Mouse (Mus musculus) neural tube, embryonic 15.5 days (tissue): ENCODE data around the gene Tpmt. TPM values are rescaled to one million over a fixed set of nuclear protein-coding genes. Genes with fewer than 3 reads are reported as not detected.

Experiments used
- ATAC-seq: fragments of 200-750 bp; cut with Nextera tagmentation; 2 replicates; pipeline ENCODE4 v1.8.0; 2017; ENCODE audit warnings: mild to moderate bottlenecking, moderate TSS enrichment, moderate library complexity; ENCODE audit not compliant: low FRiP score
- H3K27ac ChIP-seq: fragments of 300-500 bp; sonication (generic); replicated peaks from 2 replicates; pipeline ENCODE4 v1.5.1; 2015; ENCODE audit warnings: mild to moderate bottlenecking, inconsistent platforms
- H3K27me3 ChIP-seq: fragments of 300-500 bp; sonication (generic); replicated peaks from 2 replicates; pipeline ENCODE4 v1.6.1; 2015; ENCODE audit warnings: inconsistent platforms
- H3K36me3 ChIP-seq: fragments of 300-500 bp; sonication (generic); 2 replicates; pipeline ENCODE4 v1.6.1; 2015; ENCODE audit warnings: inconsistent platforms
- H3K4me1 ChIP-seq: fragments of 300-500 bp; sonication (generic); 2 replicates; pipeline ENCODE4 v1.6.1; 2015; ENCODE audit warnings: inconsistent platforms
- H3K4me2 ChIP-seq: fragments of 300-500 bp; sonication (generic); 2 replicates; pipeline ENCODE4 v1.6.1; 2015; ENCODE audit warnings: inconsistent platforms, mild to moderate bottlenecking, moderate library complexity
- H3K4me3 ChIP-seq: fragments of 300-500 bp; sonication (generic); replicated peaks from 2 replicates; pipeline ENCODE4 v1.5.1; 2015; ENCODE audit warnings: mild to moderate bottlenecking, inconsistent platforms
- H3K9ac ChIP-seq: fragments of 300-500 bp; sonication (generic); replicated peaks from 2 replicates; pipeline ENCODE4 v1.6.1; 2015; ENCODE audit warnings: mild to moderate bottlenecking, inconsistent platforms
- H3K9me3 ChIP-seq: fragments of 300-500 bp; sonication (generic); replicated peaks from 2 replicates; pipeline ENCODE4 v1.6.1; 2016; ENCODE audit warnings: inconsistent platforms
- WGBS: fragments of 180-500 bp; shearing (Covaris S2); methylation state at CpG from one replicate; pipeline ENCODE4 v1.1.7; 2015; ENCODE audit warnings: mixed read lengths; 5-methylcytosine and 5-hydroxymethylcytosine counted together
- polyA plus RNA-seq: library from polyadenylated mRNA; unstranded; fragments of >200 nt; fragmentation: Nextera tagmentation; extraction: Ambion mirVana; gene quantifications from 2 replicates; pipeline ENCODE4 v1.2.1, GENCODE M21; 2015

Gene Tpmt
- polyA plus RNA-seq, 1 experiment from 2014 or later: 17.8 TPM

GRCm38 (mm10) chr13:47040061-47040460, 4.5 kb downstream of the Tpmt start:
- H3K9me3 ChIP-seq: no peaks in the 10 kb centered on the region
- ATAC-seq: no peak

GRCm38 (mm10) chr13:47037946-47038345, 6.6 kb downstream of the Tpmt start:
- Histone ChIP-seq H3K4me2 (no peak overlapping the region), H3K36me3 (0 out of 2 replicates have a peak, but pooled peaks cover 3% of the 10 kb centered on the region), H3K4me3 (no peak overlapping the region), H3K9me3 (no peaks in the 10 kb centered on the region), H3K4me1 (peaks cover 10% of the 10 kb centered on the region; the same call in 1 of the 2 replicates), H3K27ac (no peak overlapping the region), H3K9ac (no peak overlapping the region), H3K27me3 (no peaks in the 10 kb centered on the region)
- no peak for ATAC-seq
- 78% methylated on average over 6 of the region's 6 CpGs for WGBS

More at GRCm38 (mm10) chr13:47040061-47040460, 4.5 kb downstream of the Tpmt start:
- Histone ChIP-seq H3K36me3 (no peaks in the 10 kb centered on the region), H3K4me1 (peaks cover 21% of the 10 kb centered on the region), H3K27me3 (no peaks in the 10 kb centered on the region), H3K27ac (no peak overlapping the region), H3K4me3 (no peak overlapping the region), H3K4me2 (no peak overlapping the region), H3K9ac (no peak overlapping the region)
- WGBS: 88% methylated on average over 5 of the region's 5 CpGs

GRCm38 (mm10) chr13:47033602-47034001, 10.9 kb downstream of the Tpmt start:
- H3K36me3 ChIP-seq: peaks cover 6% of the 10 kb centered on the region; the same call in 1 of the 2 replicates
- H3K9ac ChIP-seq: no peak overlapping the region
- H3K4me2 ChIP-seq: no peak overlapping the region
- no peak overlapping the region for H3K4me3 ChIP-seq
- no peaks in the 10 kb centered on the region for H3K9me3 ChIP-seq
- no peak overlapping the region for H3K27ac ChIP-seq
- WGBS: 95% methylated on average over 4 of the region's 4 CpGs
- no peaks in the 10 kb centered on the region for H3K4me1 ChIP-seq
- H3K27me3 ChIP-seq: no peaks in the 10 kb centered on the region
- no peak for ATAC-seq

- H3K9ac ChIP-seq: no peak overlapping the region
- no peaks in the 10 kb centered on the region for H3K9me3 ChIP-seq
- H3K27me3 ChIP-seq: no peaks in the 10 kb centered on the region
- no peak overlapping the region for H3K4me3 ChIP-seq
- peaks cover 6% of the 10 kb centered on the region; the same call in 1 of the 2 replicates for H3K36me3 ChIP-seq
- H3K27ac ChIP-seq: no peak overlapping the region
- ATAC-seq: no peak
- H3K4me2 ChIP-seq: no peak overlapping the region
- WGBS: 88% methylated on average over 17 of the region's 17 CpGs
- no peaks in the 10 kb centered on the region for H3K4me1 ChIP-seq
Observed at GRCm38 (mm10) chr13:47030376-47031107, 14.0 kb downstream of the Tpmt start.

GRCm38 (mm10) chr13:47020798-47021197, 23.7 kb downstream of the Tpmt start:
- Histone ChIP-seq H3K9me3 (no peaks in the 10 kb centered on the region), H3K27me3 (no peaks in the 10 kb centered on the region), H3K36me3 (0 out of 2 replicates have a peak, but pooled peaks cover 8% of the 10 kb centered on the region), H3K9ac (no peak overlapping the region), H3K27ac (no peak overlapping the region), H3K4me1 (no peaks in the 10 kb centered on the region), H3K4me3 (no peak overlapping the region), H3K4me2 (no peak overlapping the region)
- ATAC-seq: no peak
- WGBS: 58% methylated on average over 7 of the region's 7 CpGs

GRCm38 (mm10) chr13:47019774-47020173, 24.8 kb downstream of the Tpmt start:
- H3K4me1 ChIP-seq: peaks cover 6% of the 10 kb centered on the region
- no peak overlapping the region for H3K4me3 ChIP-seq
- no peak overlapping the region for H3K27ac ChIP-seq
- 0 out of 2 replicates have a peak, but pooled peaks cover 2% of the 10 kb centered on the region for H3K36me3 ChIP-seq
- no peaks in the 10 kb centered on the region for H3K27me3 ChIP-seq
- 92% methylated on average over 7 of the region's 7 CpGs for WGBS
- no peak overlapping the region for H3K4me2 ChIP-seq
- H3K9me3 ChIP-seq: no peaks in the 10 kb centered on the region
- no peak overlapping the region for H3K9ac ChIP-seq
- no peak for ATAC-seq

GRCm38 (mm10) chr13:47017259-47017658, 27.3 kb downstream of the Tpmt start:
- H3K27me3 ChIP-seq: no peaks in the 10 kb centered on the region
- ATAC-seq: 0 out of 2 replicates have a peak, but pooled peaks have one; percentile 53
- H3K36me3 ChIP-seq: no peaks in the 10 kb centered on the region
- no peak overlapping the region for H3K9ac ChIP-seq
- peaks cover 17% of the 10 kb centered on the region for H3K4me1 ChIP-seq
- no peak overlapping the region for H3K4me3 ChIP-seq
- H3K4me2 ChIP-seq: no peak overlapping the region
- WGBS: 47% methylated on average over 5 of the region's 5 CpGs
- no peaks in the 10 kb centered on the region for H3K9me3 ChIP-seq
- H3K27ac ChIP-seq: no peak overlapping the region

GRCm38 (mm10) chr13:47015195-47015501, 29.4 kb downstream of the Tpmt start:
- Histone ChIP-seq H3K4me2 (peak overlapping the region; percentile 99), H3K27me3 (no peaks in the 10 kb centered on the region), H3K4me3 (peak overlapping the region; percentile 59), H3K36me3 (peaks cover 3% of the 10 kb centered on the region; the same call in 1 of the 2 replicates), H3K9me3 (peaks cover 18% of the 10 kb centered on the region), H3K27ac (no peak overlapping the region), H3K4me1 (peaks cover 17% of the 10 kb centered on the region), H3K9ac (0 out of 2 replicates have a peak overlapping the region, but pooled peaks have one; percentile 57)
- WGBS: 79% methylated on average over 5 of the region's 5 CpGs
- no peak for ATAC-seq

- Histone ChIP-seq H3K4me2 (peak within 1 kb of the TSS; percentile 99), H3K9me3 (peaks cover 23% of the 10 kb centered on the region), H3K4me1 (peaks cover 17% of the 10 kb centered on the region), H3K4me3 (peak within 1 kb of the TSS; percentile 59), H3K27me3 (no peaks in the 10 kb centered on the region), H3K27ac (no peak within 1 kb of the TSS), H3K36me3 (peaks cover 8% of the 10 kb centered on the region; the same call in 1 of the 2 replicates), H3K9ac (peak within 1 kb of the TSS; percentile 57)
- ATAC-seq: peak; percentile 93
- 4% methylated on average over 69 of the region's 73 CpGs for WGBS
Observed at GRCm38 (mm10) chr13:47014334-47015194, 30.0 kb downstream of the Tpmt start, which contains the start of gene Nhlrc1. Nhlrc1 (minus strand) TSS chr13:47014850.

- Histone ChIP-seq H3K4me2 (peak overlapping the region; percentile 99), H3K9ac (no peak overlapping the region), H3K27ac (no peak overlapping the region), H3K36me3 (peaks cover 11% of the 10 kb centered on the region; the same call in 1 of the 2 replicates), H3K4me1 (peaks cover 17% of the 10 kb centered on the region), H3K4me3 (peak overlapping the region; percentile 59), H3K9me3 (peaks cover 25% of the 10 kb centered on the region), H3K27me3 (no peaks in the 10 kb centered on the region)
- no peak for ATAC-seq
- 66% methylated on average over 10 of the region's 10 CpGs for WGBS
Observed at GRCm38 (mm10) chr13:47013740-47014139, 30.8 kb downstream of the Tpmt start.

- Histone ChIP-seq H3K36me3 (no peaks in the 10 kb centered on the region), H3K4me2 (no peak overlapping the region), H3K27me3 (no peaks in the 10 kb centered on the region), H3K27ac (no peak overlapping the region), H3K9me3 (no peaks in the 10 kb centered on the region), H3K4me3 (no peak overlapping the region), H3K9ac (no peak overlapping the region), H3K4me1 (no peaks in the 10 kb centered on the region)
- ATAC-seq: no peak
- WGBS: 94% methylated on average over 4 of the region's 4 CpGs
Observed at GRCm38 (mm10) chr13:47001590-47001989, 42.9 kb downstream of the Tpmt start.
